ENCODE assay signal across 32 mouse cellular contexts in genomic region chr5:137822602-137823001, GRCm38 (mm10). TPM values are rescaled to one million over a fixed set of nuclear protein-coding genes. Genes with fewer than 3 reads are reported as not detected.
DNase-seq lines count a peak whose midpoint lies in the region; ATAC-seq and TF ChIP-seq lines count a peak whose summit lies in the region.
"Had no signal": no experiment of that assay in that cellular context is flagged by ENCODE, and none has a peak within 500 bp of the region (broad histone marks: within the 10 kb centered on the region; RNA-seq: fewer than 3 reads in every experiment).

No protein-coding gene starts in this region.

- DNase-seq in cerebellum, adult 11-12 months, result peak; percentile 22
- no peak for DNase-seq in cerebellum, adult 11 months
- peak; percentile 0 for DNase-seq in forebrain, embryonic 14.5 days (ENCODE audit: low spot score)
- DNase-seq in forebrain, embryonic 11.5 days (ENCODE audit: low spot score), result no peak
- DNase-seq in CH12.LX (ENCODE audit: extremely low read depth), result no peak
- peak; percentile 59 for DNase-seq in fat pad, adult 2 months (ENCODE audit: extremely low read depth, low read depth, low spot score)
- DNase-seq in spleen, adult 12 weeks (ENCODE audit: low spot score), result no peak
- DNase-seq in layer of hippocampus, postnatal 10 days (ENCODE audit: low spot score in 2 of 2), result no peak
- DNase-seq: adrenal gland, postnatal 14 days; forebrain, postnatal 0 days; gastrocnemius, postnatal 10 days; heart, postnatal 4 days; kidney, adult 8-10 months; lung, postnatal 4 days; retina, postnatal 1 day; right cerebral cortex, postnatal 14 days; spleen, adult 18-20 months; thymus, adult 18-20 months; thymus, postnatal 25 days had no signal

- dilution Hi-C loops in CH12.LX (cut with MboI; ENCODE audit: extremely low pct_ligation_motif_present, extremely low pct_unique_long_range_greater_than_20kb, low sequenced_read_pairs), result no loop called here

- in situ Hi-C loops in CH12.LX (cut with MboI; ENCODE audit: low pct_ligation_motif_present, low pct_unique_long_range_greater_than_20kb, low sequenced_read_pairs), result no loop called here

- no peak for TF ChIP-seq POLR2A in CH12.LX (IDR thresholded peaks at IDR 0.05; ENCODE audit: low read depth, low read length)

- H3K4me3 ChIP-seq in forebrain, embryonic 14.5 days (ENCODE audit: low read depth, low read length), result no peak overlapping the region
- no peak overlapping the region for H3K4me3 ChIP-seq in forebrain, embryonic 11.5 days (ENCODE audit: low read depth, low read length)
- no peak overlapping the region for H3K4me3 ChIP-seq in CH12.LX (replicated peaks in 1 of 3; ENCODE audit: low read depth in 2 of 3, low read length in 2 of 3, poor library complexity in 1 of 3)
- H3K4me3 ChIP-seq: embryonic facial prominence, embryonic 12.5 days; forebrain, embryonic 10.5 days; hindbrain, embryonic 13.5 days; limb, embryonic 12.5 days; liver, embryonic 15.5 days; lung, embryonic 15.5 days; megakaryocyte, embryonic 14.5 days; midbrain, embryonic 12.5 days; neural tube, embryonic 15.5 days had no signal

- no peak overlapping the region for H3K4me2 ChIP-seq in forebrain, embryonic 14.5 days (ENCODE audit: low read length)
- H3K4me2 ChIP-seq in forebrain, embryonic 11.5 days (ENCODE audit: low read depth, low read length, severe bottlenecking), result no peak overlapping the region
- H3K4me2 ChIP-seq in CH12.LX (ENCODE audit: insufficient read depth, low read depth, poor library complexity, severe bottlenecking), result no peak overlapping the region
- H3K4me2 ChIP-seq: embryonic facial prominence, embryonic 12.5 days; heart, embryonic 11.5 days; hindbrain, embryonic 13.5 days; limb, embryonic 12.5 days; liver, embryonic 15.5 days; lung, embryonic 15.5 days; midbrain, embryonic 12.5 days; neural tube, embryonic 15.5 days had no signal

- H3K27me3 ChIP-seq in forebrain, embryonic 14.5 days (replicated peaks; ENCODE audit: control insufficient read depth, insufficient read depth, low read length), result no peaks in the 10 kb centered on the region
- no peaks in the 10 kb centered on the region for H3K27me3 ChIP-seq in forebrain, embryonic 11.5 days (ENCODE audit: control insufficient read depth, insufficient read depth, low read length)
- H3K27me3 ChIP-seq in CH12.LX (replicated peaks), result no peaks in the 10 kb centered on the region
- H3K27me3 ChIP-seq: embryonic facial prominence, embryonic 12.5 days; hindbrain, embryonic 13.5 days; limb, embryonic 12.5 days; liver, embryonic 15.5 days; lung, embryonic 15.5 days; midbrain, embryonic 12.5 days; neural tube, embryonic 15.5 days had no signal

- no peak for ATAC-seq in forebrain, embryonic 14.5 days
- ATAC-seq in forebrain, embryonic 11.5 days (replicated peaks; ENCODE audit: low FRiP score), result no peak
- ATAC-seq: forebrain, postnatal 0 days; intestine, embryonic 16.5 days had no signal

- no peak overlapping the region for H3K27ac ChIP-seq in forebrain, embryonic 14.5 days (ENCODE audit: low read depth, low read length)
- no peak overlapping the region for H3K27ac ChIP-seq in forebrain, embryonic 11.5 days (ENCODE audit: low read depth, low read length)
- no peak overlapping the region for H3K27ac ChIP-seq in CH12.LX (ENCODE audit: insufficient read depth, low read depth)
- H3K27ac ChIP-seq: embryonic facial prominence, embryonic 12.5 days; forebrain, embryonic 10.5 days; hindbrain, embryonic 13.5 days; kidney, postnatal 0 days; limb, embryonic 12.5 days; liver, embryonic 15.5 days; lung, embryonic 15.5 days; midbrain, embryonic 12.5 days; neural tube, embryonic 15.5 days had no signal

- H3K9me3 ChIP-seq in forebrain, embryonic 14.5 days (replicated peaks; ENCODE audit: control insufficient read depth, low read length), result no peaks in the 10 kb centered on the region
- no peaks in the 10 kb centered on the region for H3K9me3 ChIP-seq in forebrain, embryonic 11.5 days (ENCODE audit: control insufficient read depth, low read length)
- H3K9me3 ChIP-seq in CH12.LX (replicated peaks; ENCODE audit: low read length), result no peaks in the 10 kb centered on the region
- H3K9me3 ChIP-seq: embryonic facial prominence, embryonic 12.5 days; forebrain, embryonic 10.5 days; hindbrain, embryonic 13.5 days; limb, embryonic 12.5 days; liver, embryonic 15.5 days; lung, embryonic 15.5 days; megakaryocyte, embryonic 14.5 days; midbrain, embryonic 12.5 days; neural tube, embryonic 15.5 days had no signal

- TF ChIP-seq CTCF in CH12.LX (conservative IDR thresholded peaks at IDR 0.05 in 1 of 2, IDR thresholded peaks at IDR 0.05 in 1 of 2; ENCODE audit: low read depth in 2 of 2, low read length in 2 of 2), result no peak

- no peaks in the 10 kb centered on the region for H3K4me1 ChIP-seq in forebrain, embryonic 14.5 days (ENCODE audit: control insufficient read depth, insufficient read depth, low read length)
- H3K4me1 ChIP-seq in forebrain, embryonic 11.5 days (replicated peaks; ENCODE audit: control insufficient read depth, insufficient read depth, low read length), result no peaks in the 10 kb centered on the region
- H3K4me1 ChIP-seq in CH12.LX (ENCODE audit: control insufficient read depth in 1 of 2, insufficient read depth in 2 of 2), result peaks cover 30 to 66% of the 10 kb centered on the region in 2 experiments
- H3K4me1 ChIP-seq: embryonic facial prominence, embryonic 12.5 days; forebrain, embryonic 10.5 days; hindbrain, embryonic 13.5 days; limb, embryonic 12.5 days; lung, embryonic 15.5 days; midbrain, embryonic 12.5 days; neural tube, embryonic 15.5 days had no signal

- WGBS in forebrain, embryonic 14.5 days, result 76% methylated on average over 1 of the region's 1 CpGs
- 85% methylated on average over 1 of the region's 1 CpGs for WGBS in forebrain, embryonic 11.5 days

- no peaks in the 10 kb centered on the region for H3K79me2 ChIP-seq in CH12.LX (replicated peaks; ENCODE audit: control insufficient read depth, extremely low read depth, insufficient read depth, poor library complexity, severe bottlenecking)

- peak; percentile 78 for TF ChIP-seq EP300 in CH12.LX (IDR thresholded peaks at IDR 0.05; ENCODE audit: low read length)

- H3K36me3 ChIP-seq in forebrain, embryonic 14.5 days (ENCODE audit: control insufficient read depth, insufficient read depth, low read length), result no peaks in the 10 kb centered on the region
- no peaks in the 10 kb centered on the region for H3K36me3 ChIP-seq in forebrain, embryonic 11.5 days (ENCODE audit: control insufficient read depth, insufficient read depth, low read length)
- H3K36me3 ChIP-seq in CH12.LX (replicated peaks in 1 of 2; ENCODE audit: control insufficient read depth in 1 of 2, insufficient read depth in 1 of 2, low read length in 1 of 2), result no peaks in the 10 kb centered on the region
- H3K36me3 ChIP-seq: embryonic facial prominence, embryonic 12.5 days; forebrain, embryonic 10.5 days; hindbrain, embryonic 13.5 days; limb, embryonic 12.5 days; liver, embryonic 15.5 days; lung, embryonic 15.5 days; midbrain, embryonic 12.5 days; neural tube, embryonic 15.5 days had no signal

- H3K9ac ChIP-seq in forebrain, embryonic 14.5 days (ENCODE audit: low read length), result no peak overlapping the region
- no peak overlapping the region for H3K9ac ChIP-seq in forebrain, embryonic 11.5 days (ENCODE audit: low read length)
- H3K9ac ChIP-seq in CH12.LX (ENCODE audit: insufficient read depth, low read depth), result no peak overlapping the region
- H3K9ac ChIP-seq: embryonic facial prominence, embryonic 12.5 days; forebrain, postnatal 0 days; hindbrain, embryonic 13.5 days; limb, embryonic 12.5 days; liver, embryonic 15.5 days; lung, embryonic 15.5 days; midbrain, embryonic 12.5 days; neural tube, embryonic 15.5 days had no signal

- TF ChIP-seq RAD21 in CH12.LX (IDR thresholded peaks at IDR 0.05; ENCODE audit: low read depth, low read length), result no peak

TF ChIP-seq in CH12.LX, 34 proteins besides CTCF, POLR2A, EP300 and RAD21 (continues in another document):
- peak; percentile 84 for TF ChIP-seq MEF2A (IDR thresholded peaks at IDR 0.05; ENCODE audit: borderline replicate concordance, low read depth, low read length)

RNA-seq across cellular contexts. Expression of gene Pilra, which starts 13.5 kb away (rescaled TPM):
- polyA plus RNA-seq in forebrain, embryonic 14.5 days (2014; fragmentation: Nextera tagmentation; extraction: Ambion mirVana), result 0.33 and 0.67 TPM in 2 replicates
- polyA plus RNA-seq in forebrain, embryonic 11.5 days (2014; fragmentation: Nextera tagmentation; extraction: Ambion mirVana), result 0.13 and 0.32 TPM in 2 replicates
- total RNA-seq in CH12.LX (2012; rRNA removed), result 0.08 and 0.13 TPM in 2 replicates
- not detected in 2 replicates for total RNA-seq in CH12.LX (2014; rRNA removed)
- 0.42 and 0.66 TPM in 2 replicates for polyA plus RNA-seq in CH12.LX (2012; ENCODE audit: insufficient read length, low read depth)
- total RNA-seq in layer of hippocampus, postnatal 10 days (2021), result 1 to 10 TPM in 1 of 2 experiments, under 1 TPM in 1; 0.45 to 1.2 TPM

RNA-seq across cellular contexts. Expression of gene Zcwpw1, which starts 35.0 kb away (rescaled TPM):
- 7.3 and 7.7 TPM in 2 replicates for polyA plus RNA-seq in forebrain, embryonic 14.5 days (2014; fragmentation: Nextera tagmentation; extraction: Ambion mirVana)
- 18.1 and 21.2 TPM in 2 replicates for polyA plus RNA-seq in forebrain, embryonic 11.5 days (2014; fragmentation: Nextera tagmentation; extraction: Ambion mirVana)
- 1.3 and 1.9 TPM in 2 replicates for total RNA-seq in CH12.LX (2012; rRNA removed)
- total RNA-seq in CH12.LX (2014; rRNA removed), result 2.3 and 3.0 TPM in 2 replicates
- 1.5 and 2.8 TPM in 2 replicates for polyA plus RNA-seq in CH12.LX (2012; ENCODE audit: insufficient read length, low read depth)
- total RNA-seq in layer of hippocampus, postnatal 10 days (2021), result 1 to 10 TPM; 4.8 to 6.3 TPM

RNA-seq across cellular contexts. Expression of gene Mepce, which starts 35.1 kb away (rescaled TPM):
- 13.1 and 13.2 TPM in 2 replicates for polyA plus RNA-seq in forebrain, embryonic 14.5 days (2014; fragmentation: Nextera tagmentation; extraction: Ambion mirVana)
- 11.9 and 12.4 TPM in 2 replicates for polyA plus RNA-seq in forebrain, embryonic 11.5 days (2014; fragmentation: Nextera tagmentation; extraction: Ambion mirVana)
- total RNA-seq in CH12.LX (2012; rRNA removed) (32.7 and 38.5 TPM in 2 replicates), CH12.LX (2014; rRNA removed) (31.1 and 37.3 TPM in 2 replicates)
- polyA plus RNA-seq in CH12.LX (2012; ENCODE audit: insufficient read length, low read depth), result 42.4 and 43.7 TPM in 2 replicates
- total RNA-seq in layer of hippocampus, postnatal 10 days (2021), result 10 to 100 TPM; 33.0 to 33.7 TPM

RNA-seq across cellular contexts. Expression of gene Pilrb1, which starts 35.3 kb away (rescaled TPM):
- 0.17 TPM in 1 of 2 replicates, not detected in the other for polyA plus RNA-seq in forebrain, embryonic 14.5 days (2014; fragmentation: Nextera tagmentation; extraction: Ambion mirVana)
- not detected in 2 replicates for polyA plus RNA-seq in forebrain, embryonic 11.5 days (2014; fragmentation: Nextera tagmentation; extraction: Ambion mirVana)
- total RNA-seq in CH12.LX (2012; rRNA removed), result not detected in 2 replicates
- total RNA-seq in CH12.LX (2014; rRNA removed), result not detected in 2 replicates
- polyA plus RNA-seq in CH12.LX (2012; ENCODE audit: insufficient read length, low read depth), result not detected in 2 replicates
- total RNA-seq in layer of hippocampus, postnatal 10 days (2021), result not detected
- total RNA-seq: forebrain, postnatal 0 days; left cerebral cortex, postnatal 10 days had no signal
- polyA plus RNA-seq: forebrain, embryonic 10.5 days; forebrain, postnatal 0 days; hindbrain, embryonic 13.5 days; limb, embryonic 12.5 days; midbrain, embryonic 12.5 days; neural tube, embryonic 15.5 days had no signal

RNA-seq across cellular contexts. Expression of gene Ppp1r35, which starts 44.0 kb away (rescaled TPM):
- polyA plus RNA-seq in forebrain, embryonic 14.5 days (2014; fragmentation: Nextera tagmentation; extraction: Ambion mirVana), result 55.1 and 60.0 TPM in 2 replicates
- polyA plus RNA-seq in forebrain, embryonic 11.5 days (2014; fragmentation: Nextera tagmentation; extraction: Ambion mirVana), result 72.8 and 77.9 TPM in 2 replicates
- total RNA-seq in CH12.LX (2012; rRNA removed) (31.6 and 34.6 TPM in 2 replicates), CH12.LX (2014; rRNA removed) (11.8 and 17.3 TPM in 2 replicates)
- 23.3 and 24.1 TPM in 2 replicates for polyA plus RNA-seq in CH12.LX (2012; ENCODE audit: insufficient read length, low read depth)
- 10 to 100 TPM; 23.2 to 31.6 TPM for total RNA-seq in layer of hippocampus, postnatal 10 days (2021)

Comparison
In these comparisons a context has a peak if more than half of its experiments do, and no peak if none do; other contexts are left out.
1. DNase-seq: peak in cerebellum, adult 11-12 months (single experiment), forebrain, embryonic 14.5 days (single experiment) and fat pad, adult 2 months (single experiment); none in cerebellum, adult 11 months (single experiment), forebrain, embryonic 11.5 days (single experiment), CH12.LX (single experiment), spleen, adult 12 weeks (single experiment) and layer of hippocampus, postnatal 10 days (0 of 2).